Mouse (Mus musculus): ENCODE results near the gene Wfdc10. TPM values are rescaled to one million over a fixed set of nuclear protein-coding genes. Genes with fewer than 3 reads are reported as not detected.

Wfdc10 gene
- polyA plus RNA-seq, 1 experiment, result 7.1 TPM

DNA sequence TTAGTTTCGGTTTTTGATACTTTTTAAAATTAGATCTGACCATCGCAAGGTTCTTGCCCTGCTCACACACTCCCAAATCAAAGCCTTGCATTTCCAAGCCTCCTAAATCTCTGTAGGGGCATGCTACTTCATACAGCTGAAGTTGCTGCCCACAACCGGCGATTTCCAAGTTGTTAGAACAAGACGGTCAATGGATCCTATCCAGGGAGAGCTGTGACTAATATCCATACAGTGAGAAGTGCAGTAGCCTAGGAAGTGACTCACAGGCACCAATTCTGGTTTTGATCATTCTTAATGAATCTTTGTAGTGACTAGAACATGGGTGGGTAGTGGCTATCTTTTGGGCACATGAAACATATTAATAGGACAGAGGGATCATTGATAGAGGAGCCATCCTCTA, 45.9 kb downstream of the Wfdc10 start:
- no peak for DNase-seq (ENCODE audit: low spot score)

DNA sequence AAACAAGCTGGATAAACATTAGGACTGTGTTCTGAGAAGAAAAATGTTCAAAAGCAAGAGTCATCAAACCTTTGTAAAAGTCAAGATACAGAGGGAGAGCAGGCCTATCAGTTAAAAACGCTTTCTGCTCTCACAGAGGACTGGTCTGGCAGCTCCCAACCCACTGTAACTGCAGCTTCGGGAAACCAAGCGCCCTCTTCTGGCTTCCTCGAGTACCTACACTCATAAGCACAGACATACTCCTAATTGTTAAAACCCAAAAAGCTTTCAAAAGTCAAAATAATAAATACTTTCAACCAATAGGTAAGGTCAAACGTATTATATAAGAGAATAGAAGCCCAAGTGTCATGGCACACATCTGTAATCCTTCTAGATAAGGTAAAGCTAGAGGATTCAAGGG, 48.4 kb downstream of the Wfdc10 start:
- DNase-seq (ENCODE audit: low spot score), result no peak

DNA sequence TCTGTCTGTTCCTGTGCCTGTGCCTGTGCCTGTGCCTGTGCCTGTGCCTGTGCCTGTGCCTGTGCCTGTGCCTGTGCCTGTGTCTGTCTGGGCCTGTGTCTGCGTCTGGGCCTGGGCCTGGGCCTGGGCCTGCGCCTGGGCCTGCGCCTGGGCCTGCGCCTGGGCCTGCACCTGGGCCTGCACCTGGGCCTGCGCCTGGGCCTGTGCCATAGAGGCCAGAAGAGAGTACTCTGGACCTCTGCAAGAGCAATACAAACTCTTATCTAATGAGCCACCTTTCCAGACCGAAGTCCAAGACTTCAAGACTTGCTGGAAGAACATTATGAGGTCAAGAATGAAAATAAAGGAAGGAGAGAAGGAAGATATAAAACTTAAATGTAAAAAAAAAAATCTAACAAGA, 49.5 kb downstream of the Wfdc10 start:
- DNase-seq (ENCODE audit: low spot score), result no peak

DNA sequence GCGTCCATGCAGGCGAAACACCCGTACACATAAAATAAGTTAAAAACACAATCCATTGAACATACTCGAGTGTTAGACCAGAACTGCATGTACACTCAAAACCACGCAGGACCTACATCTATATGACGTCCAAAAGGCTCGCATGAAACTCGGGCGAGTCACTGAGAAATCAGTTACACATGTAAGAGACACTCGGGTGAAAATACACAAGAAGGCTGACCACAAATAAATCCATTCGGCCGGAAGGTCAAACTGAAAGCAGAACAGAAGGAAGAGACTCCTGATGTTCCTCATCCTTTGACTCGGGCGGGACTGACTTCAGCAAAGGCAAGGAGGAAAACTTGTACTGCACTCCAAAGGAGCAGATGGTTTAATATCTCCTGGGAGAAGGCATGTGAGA, 50.1 kb downstream of the Wfdc10 start:
- no peak for DNase-seq (ENCODE audit: low spot score)

Other genes starting within 250 kb of the Wfdc10 start
- gene Sdc4, start 212.2 kb upstream of the Wfdc10 start, polyA plus RNA-seq (2012; rRNA removed), result 150 and 162 TPM in 2 replicates
- 38.9 and 45.9 TPM in 2 replicates for gene Sys1, start 199.1 kb upstream of the Wfdc10 start, polyA plus RNA-seq (2012; rRNA removed)
- 3.0 and 4.4 TPM in 2 replicates for gene Gm20458, start 195.1 kb upstream of the Wfdc10 start, polyA plus RNA-seq (2012; rRNA removed)
- gene Trp53tg5, start 182.3 kb upstream of the Wfdc10 start, polyA plus RNA-seq (2012; rRNA removed), result not detected in 2 replicates
- 124 and 133 TPM in 2 replicates for gene Dbndd2, start 169.9 kb upstream of the Wfdc10 start, polyA plus RNA-seq (2012; rRNA removed)
- 55.9 and 71.5 TPM in 2 replicates for gene Pigt, start 158.5 kb upstream of the Wfdc10 start, polyA plus RNA-seq (2012; rRNA removed)
- 775 and 802 TPM in 2 replicates for gene Wfdc2, start 93.6 kb upstream of the Wfdc10 start, polyA plus RNA-seq (2012; rRNA removed)
- gene Spint3, start 82.6 kb upstream of the Wfdc10 start, polyA plus RNA-seq (2012; rRNA removed), result 0.14 and 0.31 TPM in 2 replicates
- 1.3 and 2.0 TPM in 2 replicates for gene Wfdc6a, start 70.6 kb upstream of the Wfdc10 start, polyA plus RNA-seq (2012; rRNA removed)
- not detected in 2 replicates for gene Eppin, start 62.5 kb upstream of the Wfdc10 start, polyA plus RNA-seq (2012; rRNA removed)
- gene Wfdc6b, start 42.5 kb upstream of the Wfdc10 start, polyA plus RNA-seq (2012; rRNA removed), result not detected in 2 replicates
- gene Wfdc8, start 42.4 kb upstream of the Wfdc10 start, polyA plus RNA-seq (2012; rRNA removed), result not detected in 2 replicates
- not detected in 2 replicates for gene Wfdc16, start 17.2 kb upstream of the Wfdc10 start, polyA plus RNA-seq (2012; rRNA removed)
- not detected in 2 replicates for gene Wfdc9, start 537 bp downstream of the Wfdc10 start, polyA plus RNA-seq (2012; rRNA removed)
- gene Wfdc11, start 18.0 kb downstream of the Wfdc10 start, polyA plus RNA-seq (2012; rRNA removed), result not detected in 2 replicates
- 1.1 and 1.2 TPM in 2 replicates for gene Wfdc13, start 29.1 kb downstream of the Wfdc10 start, polyA plus RNA-seq (2012; rRNA removed)
- not detected in 2 replicates for gene Spint4, start 42.5 kb downstream of the Wfdc10 start, polyA plus RNA-seq (2012; rRNA removed)
- not detected in 2 replicates for gene Spint5, start 59.3 kb downstream of the Wfdc10 start, polyA plus RNA-seq (2012; rRNA removed)
- gene Wfdc3, start 89.9 kb downstream of the Wfdc10 start, polyA plus RNA-seq (2012; rRNA removed), result 0.81 and 0.96 TPM in 2 replicates
- 36.1 and 36.7 TPM in 2 replicates for gene Dnttip1, start 89.9 kb downstream of the Wfdc10 start, polyA plus RNA-seq (2012; rRNA removed)
- gene Ube2c, start 113.9 kb downstream of the Wfdc10 start, polyA plus RNA-seq (2012; rRNA removed), result 7.3 and 7.9 TPM in 2 replicates
- 21.9 and 26.7 TPM in 2 replicates for gene Tnnc2, start 123.9 kb downstream of the Wfdc10 start, polyA plus RNA-seq (2012; rRNA removed)
- 24.4 and 29.0 TPM in 2 replicates for gene Snx21, start 129.8 kb downstream of the Wfdc10 start, polyA plus RNA-seq (2012; rRNA removed)
- 37.5 and 45.7 TPM in 2 replicates for gene Acot8, start 148.8 kb downstream of the Wfdc10 start, polyA plus RNA-seq (2012; rRNA removed)
- 5.3 and 6.2 TPM in 2 replicates for gene Zswim3, start 149.1 kb downstream of the Wfdc10 start, polyA plus RNA-seq (2012; rRNA removed)
- gene Zswim1, start 166.6 kb downstream of the Wfdc10 start, polyA plus RNA-seq (2012; rRNA removed), result 5.4 and 8.1 TPM in 2 replicates
- 0.13 TPM in 1 of 2 replicates, not detected in the other for gene Spata25, start 172.5 kb downstream of the Wfdc10 start, polyA plus RNA-seq (2012; rRNA removed)
- gene Ctsa, start 176.8 kb downstream of the Wfdc10 start, polyA plus RNA-seq (2012; rRNA removed), result 200 and 235 TPM in 2 replicates
- 12.5 and 15.3 TPM in 2 replicates for gene Neurl2, start 177.4 kb downstream of the Wfdc10 start, polyA plus RNA-seq (2012; rRNA removed)
- gene Pltp, start 201.7 kb downstream of the Wfdc10 start, polyA plus RNA-seq (2012; rRNA removed), result 247 and 252 TPM in 2 replicates
- 27.8 and 29.4 TPM in 2 replicates for gene Pcif1, start 223.3 kb downstream of the Wfdc10 start, polyA plus RNA-seq (2012; rRNA removed)